Mouse (Mus musculus) stomach, embryonic 16.5 days (tissue): Measurements from ENCODE around the gene Cdrt4. TPM values are rescaled to one million over a fixed set of nuclear protein-coding genes. Genes with fewer than 3 reads are reported as not detected.

Experiments
- ATAC-seq: fragments of 200-750 bp; cut with Nextera tagmentation; 2 replicates; pipeline ENCODE4 v1.8.0; 2017; ENCODE audit warnings: moderate number of reproducible peaks, moderate TSS enrichment; ENCODE audit not compliant: insufficient read depth, low FRiP score
- H3K27ac ChIP-seq: fragments of 300-500 bp; sonication (generic); 2 replicates; pipeline ENCODE4 v1.5.1; 2014; ENCODE audit warnings: low read length
- H3K27me3 ChIP-seq: fragments of 300-500 bp; sonication (generic); 2 replicates; pipeline ENCODE4 v1.6.1; 2014; ENCODE audit warnings: low read length, control low read depth, mixed read lengths; ENCODE audit not compliant: control insufficient read depth, insufficient read depth
- H3K36me3 ChIP-seq: fragments of 300-500 bp; sonication (generic); 2 replicates; pipeline ENCODE4 v1.6.1; 2014; ENCODE audit warnings: low read length; ENCODE audit not compliant: control insufficient read depth, insufficient read depth
- H3K4me1 ChIP-seq: fragments of 300-500 bp; sonication (generic); 2 replicates; pipeline ENCODE4 v1.6.1; 2014; ENCODE audit warnings: low read length, control low read depth, mixed read lengths; ENCODE audit not compliant: control insufficient read depth, insufficient read depth
- H3K4me2 ChIP-seq: fragments of 300-500 bp; sonication (generic); 2 replicates; pipeline ENCODE4 v1.6.1; 2014; ENCODE audit warnings: low read depth, low read length, mixed read lengths
- H3K4me3 ChIP-seq: fragments of 300-500 bp; sonication (generic); replicated peaks from 2 replicates; pipeline ENCODE4 v1.5.1; 2014; ENCODE audit warnings: mild to moderate bottlenecking, low read length
- H3K9ac ChIP-seq: fragments of 300-500 bp; sonication (generic); 2 replicates; pipeline ENCODE4 v1.6.1; 2014; ENCODE audit warnings: low read length
- H3K9me3 ChIP-seq: fragments of 300-500 bp; sonication (generic); replicated peaks from 2 replicates; pipeline ENCODE4 v1.6.1; 2016; ENCODE audit warnings: low read length, control low read depth; ENCODE audit not compliant: control insufficient read depth
- WGBS: fragments of 180-500 bp; shearing (Covaris S2); extraction: QIAGEN DNeasy Blood & Tissue Kit; methylation state at CpG from one replicate; pipeline ENCODE4 v1.1.7; 2014; 5-methylcytosine and 5-hydroxymethylcytosine counted together
- polyA plus RNA-seq: library from polyadenylated mRNA; unstranded; fragments of >200 nt; fragmentation: Nextera tagmentation; extraction: Ambion mirVana; gene quantifications from 2 replicates; pipeline ENCODE4 v1.2.1, GENCODE M21; 2015

Cdrt4 gene
- polyA plus RNA-seq, 1 experiment from 2014 or later = 0.32 TPM

GRCm38 (mm10) chr11:62919946-62920742 is 30.8 kb upstream of the Cdrt4 start:
- WGBS = 70% methylated on average over 6 of the region's 6 CpGs
- no peak for ATAC-seq
- H3K36me3 ChIP-seq = no peaks in the 10 kb centered on the region
- H3K4me3 ChIP-seq = 0 out of 2 replicates have a peak overlapping the region, but pooled peaks have one; percentile 30
- H3K9me3 ChIP-seq = no peaks in the 10 kb centered on the region
- H3K9ac ChIP-seq = peak overlapping the region; percentile 47; the same call in 1 of the 2 replicates
- H3K4me2 ChIP-seq = peak overlapping the region; percentile 40
- H3K4me1 ChIP-seq = peaks cover 7% of the 10 kb centered on the region
- H3K27ac ChIP-seq = peak overlapping the region; percentile 83
- no peaks in the 10 kb centered on the region for H3K27me3 ChIP-seq

DNA sequence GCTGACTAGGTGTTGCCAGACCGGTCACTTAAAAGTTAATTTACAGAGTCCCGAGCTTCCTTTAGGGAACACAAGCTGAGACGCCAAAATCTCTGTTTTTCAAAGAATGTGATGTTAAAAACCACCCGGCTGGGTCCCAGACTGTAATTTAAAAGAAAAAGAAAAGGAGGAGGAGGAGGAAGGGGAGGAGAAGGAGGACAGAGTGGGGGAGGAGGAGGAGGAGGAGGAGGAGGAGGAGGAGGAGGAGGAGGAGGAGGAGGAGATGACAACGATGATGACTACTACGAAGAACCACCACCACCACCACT is 30.3 kb upstream of the Cdrt4 start:
- H3K4me3 ChIP-seq = peak overlapping the region; percentile 30
- peak overlapping the region; percentile 83 for H3K27ac ChIP-seq
- ATAC-seq = 0 out of 2 replicates have a peak, but pooled peaks have one; percentile 1

DNA sequence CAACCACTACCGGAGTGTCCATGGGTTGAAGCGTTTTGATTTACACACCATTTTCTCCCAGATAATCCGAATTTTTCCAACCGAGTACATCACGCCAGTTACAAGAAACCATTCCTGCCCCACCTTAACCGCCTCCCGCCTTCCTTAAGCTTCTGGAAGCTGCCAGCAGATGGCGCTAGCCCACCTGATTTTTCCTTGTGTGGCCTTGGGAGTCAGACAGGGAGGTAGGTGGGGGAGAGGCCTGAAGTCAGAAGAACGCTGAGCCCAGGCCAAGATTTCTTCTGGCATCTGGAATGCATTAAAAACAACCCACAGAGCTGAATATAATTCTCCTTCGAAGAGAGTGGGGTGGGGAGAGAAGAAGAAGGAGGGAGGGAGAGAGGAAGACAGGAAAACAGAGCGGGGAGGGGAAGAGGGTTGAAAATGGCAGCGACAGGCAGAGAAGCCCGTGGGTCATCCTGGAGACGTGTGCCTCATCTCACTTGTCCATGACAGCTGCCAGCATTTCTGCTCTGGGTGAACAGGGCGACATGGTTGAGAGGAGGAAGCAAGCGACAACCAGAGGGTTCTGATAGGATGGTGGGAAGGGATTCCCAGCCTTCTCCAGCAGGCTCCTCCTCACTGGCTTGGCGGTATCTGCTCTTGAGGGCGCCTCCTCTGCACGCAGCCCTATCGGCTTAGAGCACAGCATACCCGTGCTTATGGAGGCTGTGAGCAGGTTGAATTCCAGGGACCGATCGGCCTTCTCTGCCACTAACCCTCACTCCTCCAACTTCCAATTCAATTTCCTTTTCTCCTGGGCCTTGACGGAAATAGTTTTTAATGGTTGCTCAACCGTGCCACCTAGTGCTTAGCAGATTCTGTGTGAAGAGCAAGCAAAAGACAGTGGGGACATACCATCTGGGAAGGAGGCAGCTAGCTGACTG is 29.7 kb upstream of the Cdrt4 start:
- Histone ChIP-seq H3K9me3 (no peaks in the 10 kb centered on the region), H3K4me2 (peak overlapping the region; percentile 48), H3K4me1 (peaks cover 7% of the 10 kb centered on the region), H3K27ac (peak overlapping the region; percentile 96), H3K27me3 (no peaks in the 10 kb centered on the region), H3K4me3 (peak overlapping the region; percentile 35), H3K9ac (peak overlapping the region; percentile 62), H3K36me3 (no peaks in the 10 kb centered on the region)
- peak; percentile 91 for ATAC-seq
- WGBS = 16% methylated on average over 25 of the region's 25 CpGs

More for the DNA sequence above, 30.3 kb upstream of the Cdrt4 start:
- Histone ChIP-seq H3K36me3 (no peaks in the 10 kb centered on the region), H3K4me1 (peaks cover 7% of the 10 kb centered on the region), H3K9ac (peak overlapping the region; percentile 47; the same call in 1 of the 2 replicates), H3K27me3 (no peaks in the 10 kb centered on the region), H3K9me3 (no peaks in the 10 kb centered on the region), H3K4me2 (peak overlapping the region; percentile 40)
- WGBS = 16% methylated on average over 6 of the region's 6 CpGs

DNA sequence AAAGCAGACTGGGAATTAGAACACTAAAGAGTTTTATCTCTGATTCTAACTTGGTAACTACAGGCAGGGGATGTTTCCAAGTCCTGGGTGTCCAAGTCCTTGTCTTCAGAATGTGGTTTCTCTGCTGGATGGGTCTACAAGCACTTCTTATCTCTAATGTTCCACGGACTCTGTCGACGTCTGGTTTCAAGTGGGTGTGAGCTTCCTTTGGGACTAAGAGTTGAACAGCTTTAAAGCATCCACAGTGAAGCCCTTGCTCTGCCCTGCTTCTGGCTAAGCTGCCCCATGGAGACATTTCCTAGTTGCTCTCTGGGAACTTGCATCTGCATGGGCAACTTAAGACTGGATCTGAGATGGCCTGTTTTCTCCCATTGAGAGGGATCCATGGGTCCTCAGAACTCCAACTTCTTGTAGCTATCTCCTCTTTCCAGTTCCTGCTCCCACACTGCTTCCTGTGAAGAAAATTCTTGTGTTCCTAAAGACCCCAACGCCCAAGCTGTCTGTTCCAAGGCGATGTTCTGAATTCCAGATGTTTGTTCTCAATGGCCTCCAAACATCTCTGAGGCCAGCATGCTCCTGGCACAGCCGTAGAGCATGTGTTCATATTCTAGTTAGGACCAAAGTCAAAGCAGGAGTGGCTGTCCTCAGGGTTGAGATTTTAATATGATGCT is 26.8 kb upstream of the Cdrt4 start:
- no peak for ATAC-seq
- 54% methylated on average over 6 of the region's 6 CpGs for WGBS
- Histone ChIP-seq H3K4me1 (peaks cover 7% of the 10 kb centered on the region), H3K27ac (peak overlapping the region; percentile 30; the same call in 1 of the 2 replicates), H3K9ac (no peak overlapping the region), H3K9me3 (peaks cover 5% of the 10 kb centered on the region; the same call in 1 of the 2 replicates), H3K27me3 (no peaks in the 10 kb centered on the region), H3K4me2 (no peak overlapping the region), H3K4me3 (no peak overlapping the region), H3K36me3 (no peaks in the 10 kb centered on the region)

GRCm38 (mm10) chr11:62929799-62930198 is 21.2 kb upstream of the Cdrt4 start:
- Histone ChIP-seq H3K4me2 (no peak overlapping the region), H3K9me3 (peaks cover 5% of the 10 kb centered on the region; the same call in 1 of the 2 replicates), H3K4me3 (no peak overlapping the region), H3K9ac (no peak overlapping the region), H3K27ac (no peak overlapping the region), H3K27me3 (no peaks in the 10 kb centered on the region), H3K4me1 (no peaks in the 10 kb centered on the region), H3K36me3 (no peaks in the 10 kb centered on the region)
- no peak for ATAC-seq
- 27% methylated on average over 3 of the region's 3 CpGs for WGBS

DNA sequence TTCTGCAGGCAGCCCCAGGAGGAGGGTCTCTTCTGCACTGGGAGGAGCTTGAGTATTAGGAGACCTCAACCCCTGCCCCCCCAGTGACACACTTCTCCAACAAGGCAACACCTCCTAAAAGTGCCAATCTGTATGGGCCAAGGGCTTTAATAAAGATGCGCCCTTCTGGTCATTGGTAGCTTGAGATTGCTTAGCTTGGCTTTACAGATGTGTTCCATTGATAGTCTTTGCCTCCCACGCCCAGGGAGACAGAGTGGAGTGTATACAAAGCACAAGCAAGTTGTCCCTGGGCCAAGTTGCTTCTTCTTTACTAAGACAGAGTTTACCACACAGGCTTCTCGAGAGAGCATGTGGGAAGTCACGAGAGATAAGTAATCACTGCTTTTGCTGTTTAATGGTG is 20.4 kb upstream of the Cdrt4 start:
- H3K4me2 ChIP-seq = no peak overlapping the region
- ATAC-seq = no peak
- WGBS = 65% methylated on average over 4 of the region's 4 CpGs
- H3K27ac ChIP-seq = no peak overlapping the region
- H3K27me3 ChIP-seq = no peaks in the 10 kb centered on the region
- H3K4me1 ChIP-seq = no peaks in the 10 kb centered on the region
- H3K36me3 ChIP-seq = no peaks in the 10 kb centered on the region
- no peak overlapping the region for H3K4me3 ChIP-seq
- H3K9me3 ChIP-seq = peaks cover 5% of the 10 kb centered on the region; the same call in 1 of the 2 replicates
- H3K9ac ChIP-seq = no peak overlapping the region

DNA sequence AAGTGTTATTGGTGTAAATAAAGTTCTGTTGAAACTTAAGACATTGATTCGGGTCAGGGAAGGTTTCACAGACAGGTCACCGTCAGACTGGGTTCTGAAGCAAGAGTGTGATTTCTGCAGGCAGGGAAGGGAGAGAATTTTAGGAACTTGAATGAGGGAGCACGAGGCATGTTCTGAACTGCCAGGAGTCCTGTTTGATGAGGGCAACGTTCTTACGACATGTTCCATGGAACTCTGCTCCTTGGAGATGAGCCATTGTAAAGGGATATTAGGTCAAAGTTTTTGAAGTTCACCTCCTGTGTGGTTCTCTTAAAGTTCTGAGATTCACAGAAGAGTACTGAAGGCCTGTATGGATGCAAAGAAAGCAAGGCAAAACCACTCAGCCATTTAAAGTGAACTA is 19.9 kb upstream of the Cdrt4 start:
- Histone ChIP-seq H3K36me3 (no peaks in the 10 kb centered on the region), H3K4me2 (no peak overlapping the region), H3K4me3 (no peak overlapping the region), H3K27ac (no peak overlapping the region), H3K9me3 (peaks cover 5% of the 10 kb centered on the region; the same call in 1 of the 2 replicates), H3K4me1 (no peaks in the 10 kb centered on the region), H3K27me3 (no peaks in the 10 kb centered on the region), H3K9ac (no peak overlapping the region)
- 75% methylated on average over 5 of the region's 5 CpGs for WGBS
- no peak for ATAC-seq

DNA sequence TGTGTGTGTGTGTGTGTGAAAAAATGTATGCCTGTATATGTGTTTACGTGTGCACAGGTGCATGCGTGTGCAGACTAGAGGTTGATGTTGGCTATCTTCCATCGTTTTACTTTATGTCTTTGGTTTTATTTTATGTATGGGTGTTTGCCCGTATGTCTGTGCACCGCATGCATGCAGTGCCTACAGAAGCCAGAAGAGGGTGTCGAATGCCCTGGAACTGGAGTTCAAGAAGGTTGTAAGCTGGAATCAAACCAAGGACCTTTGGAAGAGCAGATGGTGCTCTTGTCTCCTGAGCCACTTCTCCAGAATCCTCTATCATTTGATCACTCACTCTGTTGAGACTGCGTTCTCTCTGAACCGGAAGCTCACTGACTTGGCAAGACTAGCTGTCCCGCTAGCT is 17.9 kb upstream of the Cdrt4 start:
- H3K4me3 ChIP-seq = no peak overlapping the region
- no peaks in the 10 kb centered on the region for H3K4me1 ChIP-seq
- H3K27ac ChIP-seq = no peak overlapping the region
- 89% methylated on average over 9 of the region's 9 CpGs for WGBS
- H3K4me2 ChIP-seq = no peak overlapping the region
- no peaks in the 10 kb centered on the region for H3K27me3 ChIP-seq
- H3K36me3 ChIP-seq = no peaks in the 10 kb centered on the region
- no peak overlapping the region for H3K9ac ChIP-seq
- H3K9me3 ChIP-seq = no peaks in the 10 kb centered on the region
- ATAC-seq = no peak
